Mouse (Mus musculus) MEL (cell line): ENCODE results near the gene Olfr172. TPM values are rescaled to one million over a fixed set of nuclear protein-coding genes. Genes with fewer than 3 reads are reported as not detected.

ENCODE experiments used
- DNase-seq: peaks from one replicate; pipeline ENCODE4 v3.0.0; 2011; ENCODE audit warnings: low read depth, low spot score
- H3K27ac ChIP-seq: 2 replicates; pipeline ENCODE4 v1.5.1; 2012; ENCODE audit warnings: low read depth, mild to moderate bottlenecking, control low read depth, low read length, moderate library complexity; ENCODE audit not compliant: control insufficient read depth
- H3K27me3 ChIP-seq, 2 experiments: fragments of 150-350 bp in 1 of 2; sonication (generic) in 1 of 2; 2 replicates each; pipeline ENCODE4 v1.6.1; 2012; ENCODE audit warnings: low read length in 2 of 2, mild to moderate bottlenecking in 2 of 2, improper control_type of control experiment in 1 of 2, moderate library complexity in 1 of 2; ENCODE audit not compliant: insufficient read depth in 2 of 2, control insufficient read depth in 1 of 2
- H3K36me3 ChIP-seq, 2 experiments: 2 replicates each; pipeline ENCODE4 v1.6.1; 2012 to 2014; ENCODE audit warnings: low read length in 2 of 2, improper control_type of control experiment in 1 of 2, inconsistent platforms in 1 of 2, mild to moderate bottlenecking in 1 of 2; ENCODE audit not compliant: insufficient read depth in 2 of 2, control insufficient read depth in 1 of 2
- H3K4me1 ChIP-seq, 2 experiments: fragments of 150-350 bp in 1 of 2; sonication (generic) in 1 of 2; 2 replicates each; pipeline ENCODE4 v1.6.1; 2012; ENCODE audit warnings: low read length in 2 of 2, improper control_type of control experiment in 1 of 2, mild to moderate bottlenecking in 1 of 2; ENCODE audit not compliant: insufficient read depth in 2 of 2, control insufficient read depth in 1 of 2
- H3K4me3 ChIP-seq, 2 experiments: fragments of 150-350 bp in 1 of 2; sonication (generic) in 1 of 2; 2 replicates each; pipeline ENCODE4 v1.5.1; 2012; ENCODE audit warnings: low read depth in 2 of 2, low read length in 2 of 2, mild to moderate bottlenecking in 2 of 2, moderate library complexity in 2 of 2, control low read depth in 1 of 2, improper control_type of control experiment in 1 of 2; ENCODE audit not compliant: control insufficient read depth in 1 of 2, insufficient read depth in 1 of 2
- H3K79me2 ChIP-seq: 2 replicates; pipeline ENCODE4 v1.6.1; 2012; ENCODE audit warnings: mild to moderate bottlenecking, low read length, moderate library complexity; ENCODE audit not compliant: control insufficient read depth, poor library complexity, insufficient read depth
- H3K9ac ChIP-seq: 2 replicates; pipeline ENCODE4 v1.6.1; 2012; ENCODE audit warnings: low read depth, mild to moderate bottlenecking, control low read depth, low read length, moderate library complexity; ENCODE audit not compliant: control insufficient read depth, poor library complexity, severe bottlenecking
- H3K9me3 ChIP-seq: fragments of 150-350 bp; sonication (generic); replicated peaks from 2 replicates; pipeline ENCODE4 v1.6.1; 2012; ENCODE audit warnings: mild to moderate bottlenecking, low read length, improper control_type of control experiment, moderate library complexity; ENCODE audit not compliant: insufficient read depth
- BHLHE40 ChIP-seq: IDR thresholded peaks from 2 replicates; pipeline ENCODE4 v1.6.1; 2012; ENCODE audit warnings: low read depth, mild to moderate bottlenecking, inconsistent platforms, low read length, improper control_type of control experiment, borderline replicate concordance
- CHD1 ChIP-seq: IDR thresholded peaks from 2 replicates; pipeline ENCODE4 v1.6.1; 2012; ENCODE audit warnings: low read depth, mild to moderate bottlenecking, inconsistent platforms, low read length, improper control_type of control experiment
- CHD2 ChIP-seq: IDR thresholded peaks from 2 replicates; pipeline ENCODE4 v1.6.1; 2011; ENCODE audit warnings: low read length, improper control_type of control experiment
- CTCF ChIP-seq, 3 experiments: IDR thresholded peaks in 2 of 3; conservative IDR thresholded peaks in 1 of 3; 2 replicates each; pipeline ENCODE4 v1.5.1; 2011 to 2012; ENCODE audit warnings: low read length in 3 of 3, low read depth in 2 of 3, mild to moderate bottlenecking in 2 of 3, improper control_type of control experiment in 1 of 3, inconsistent platforms in 1 of 3, mixed read lengths in 1 of 3, moderate library complexity in 1 of 3; ENCODE audit not compliant: control insufficient read depth in 1 of 3, insufficient read depth in 1 of 3, poor library complexity in 1 of 3, severe bottlenecking in 1 of 3
- ELF1 ChIP-seq: IDR thresholded peaks from 2 replicates; pipeline ENCODE4 v1.6.1; 2014; ENCODE audit warnings: low read depth, mild to moderate bottlenecking, inconsistent platforms, low read length, improper control_type of control experiment, moderate library complexity
- EP300 ChIP-seq, 2 experiments: IDR thresholded peaks; 2 replicates each; pipeline ENCODE4 v1.6.1; 2011; ENCODE audit warnings: improper control_type of control experiment in 2 of 2, low read length in 2 of 2, low read depth in 1 of 2, mild to moderate bottlenecking in 1 of 2
- GATA1 ChIP-seq: IDR thresholded peaks from 2 replicates; pipeline ENCODE4 v1.6.1; 2011; ENCODE audit warnings: low read depth, low read length, improper control_type of control experiment
- KAT2A ChIP-seq: conservative IDR thresholded peaks from 2 replicates; pipeline ENCODE4 v1.6.1; 2012; ENCODE audit warnings: low read depth, low read length, improper control_type of control experiment, inconsistent platforms
- MEF2A ChIP-seq: IDR thresholded peaks from 2 replicates; pipeline ENCODE4 v1.6.1; 2014; ENCODE audit warnings: low read depth, mild to moderate bottlenecking, inconsistent platforms, low read length, improper control_type of control experiment; ENCODE audit not compliant: poor library complexity, insufficient replicate concordance, severe bottlenecking; ENCODE audit errors: extremely low read depth
- NELFE ChIP-seq: IDR thresholded peaks from 2 replicates; pipeline ENCODE4 v1.6.1; 2011; ENCODE audit warnings: low read depth, low read length, improper control_type of control experiment
- NRF1 ChIP-seq: IDR thresholded peaks from 2 replicates; pipeline ENCODE4 v1.6.1; 2014; ENCODE audit warnings: low read depth, mild to moderate bottlenecking, inconsistent platforms, low read length, improper control_type of control experiment, moderate library complexity; ENCODE audit not compliant: poor library complexity, insufficient read depth, severe bottlenecking
- POLR2A ChIP-seq, 2 experiments: IDR thresholded peaks; 2 replicates each; pipeline ENCODE4 v1.6.1; 2011 to 2012; ENCODE audit warnings: low read length in 2 of 2, mild to moderate bottlenecking in 2 of 2, control low read depth in 1 of 2, improper control_type of control experiment in 1 of 2, low read depth in 1 of 2, moderate library complexity in 1 of 2; ENCODE audit not compliant: control insufficient read depth in 1 of 2, insufficient read depth in 1 of 2, poor library complexity in 1 of 2
- POLR2AphosphoS2 ChIP-seq: IDR thresholded peaks from 2 replicates; pipeline ENCODE4 v1.6.1; 2011; ENCODE audit warnings: low read length, improper control_type of control experiment
- RCOR1 ChIP-seq: IDR thresholded peaks from 2 replicates; pipeline ENCODE4 v1.6.1; 2012; ENCODE audit warnings: low read depth, mild to moderate bottlenecking, inconsistent platforms, low read length, improper control_type of control experiment
- TBP ChIP-seq: IDR thresholded peaks from 2 replicates; pipeline ENCODE4 v1.8.0; 2011; ENCODE audit warnings: low read depth, low read length, improper control_type of control experiment
- TCF12 ChIP-seq: IDR thresholded peaks from 2 replicates; pipeline ENCODE4 v1.6.1; 2014; ENCODE audit warnings: low read depth, mild to moderate bottlenecking, inconsistent platforms, low read length, improper control_type of control experiment, moderate library complexity
- UBTF ChIP-seq: IDR thresholded peaks from 2 replicates; pipeline ENCODE4 v1.6.1; 2012; ENCODE audit warnings: low read depth, mild to moderate bottlenecking, inconsistent platforms, low read length, improper control_type of control experiment, moderate library complexity, borderline replicate concordance; ENCODE audit not compliant: insufficient read depth
- USF1 ChIP-seq: IDR thresholded peaks from 2 replicates; pipeline ENCODE4 v1.6.1; 2014; ENCODE audit warnings: low read depth, mild to moderate bottlenecking, inconsistent platforms, low read length, improper control_type of control experiment, moderate library complexity
- ZC3H11A ChIP-seq: IDR thresholded peaks from 2 replicates; pipeline ENCODE4 v1.6.1; 2012; ENCODE audit warnings: low read depth, mild to moderate bottlenecking, inconsistent platforms, low read length, improper control_type of control experiment
- ZNF384 ChIP-seq: IDR thresholded peaks from 2 replicates; pipeline ENCODE4 v1.6.1; 2012; ENCODE audit warnings: low read depth, mild to moderate bottlenecking, inconsistent platforms, low read length, improper control_type of control experiment
- polyA plus RNA-seq, 2 experiments: library from polyadenylated mRNA; stranded (reverse) in 1 of 2; unstranded in 1 of 2; fragments of >175 nt in 1 of 2; fragments of >200 nt in 1 of 2; gene quantifications; 2 replicates each; pipeline versions ENCODE4 v1.2.1 to v1.2.4; 2012; ENCODE audit warnings: low replicate concordance in 2 of 2, low read depth in 1 of 2; ENCODE audit not compliant: insufficient read length in 2 of 2, insufficient read depth in 1 of 2, missing spikeins in 1 of 2
- total RNA-seq: library from RNA; depleted of rRNA; stranded (reverse); fragments of 300-350 nt; gene quantifications from 2 replicates; pipeline ENCODE4 v1.2.3, GENCODE M21; 2012

Gene Olfr172
- total and polyA plus RNA-seq, 3 experiments = not detected

GRCm38 (mm10) chr16:58746715-58747114 lies 16.3 kb downstream of the Olfr172 start:
- no peak overlapping the region for H3K9ac ChIP-seq
- H3K4me3 ChIP-seq = no peak overlapping the region
- H3K27me3 ChIP-seq = no peaks in the 10 kb centered on the region
- DNase-seq = no peak
- H3K79me2 ChIP-seq = no peaks in the 10 kb centered on the region
- no peaks in the 10 kb centered on the region for H3K4me1 ChIP-seq
- TF ChIP-seq USF1 = peak; percentile 18; the same call in 1 of the 2 replicates
- no peak for TF ChIP-seq ZC3H11A
- no peak overlapping the region for H3K27ac ChIP-seq
- H3K9me3 ChIP-seq = no peaks in the 10 kb centered on the region
- H3K36me3 ChIP-seq = no peaks in the 10 kb centered on the region

- DNase-seq = no peak
- TF ChIP-seq POLR2AphosphoS2 (no peak), BHLHE40 (no peak), KAT2A (no peak), GATA1 (no peak), RCOR1 (no peak), CTCF (IDR thresholded peaks at IDR 0.05 in 2 of 3, conservative IDR thresholded peaks at IDR 0.05 in 1 of 3; ENCODE audit: control insufficient read depth in 1 of 3, insufficient read depth in 1 of 3, low read depth in 2 of 3, low read length in 3 of 3, poor library complexity in 1 of 3, severe bottlenecking in 1 of 3) (no peak), TCF12 (no peak), NELFE (no peak), ELF1 (no peak), UBTF (no peak), ZNF384 (no peak), CHD2 (no peak), MEF2A (no peak), POLR2A (IDR thresholded peaks at IDR 0.05; ENCODE audit: control insufficient read depth in 1 of 2, insufficient read depth in 1 of 2, low read depth in 1 of 2, low read length in 2 of 2, poor library complexity in 1 of 2) (no peak), CHD1 (no peak), TBP (no peak), USF1 (no peak), ZC3H11A (no peak), EP300 (IDR thresholded peaks at IDR 0.05; ENCODE audit: low read depth in 1 of 2, low read length in 2 of 2) (no peak), NRF1 (no peak)
- Histone ChIP-seq H3K27ac (no peak overlapping the region), H3K27me3 (no peaks in the 10 kb centered on the region), H3K36me3 (no peaks in the 10 kb centered on the region), H3K9me3 (no peaks in the 10 kb centered on the region), H3K4me3 (no peak overlapping the region), H3K9ac (no peak overlapping the region), H3K79me2 (no peaks in the 10 kb centered on the region), H3K4me1 (no peaks in the 10 kb centered on the region)
These were observed 22.2 kb downstream of the Olfr172 start for GRCm38 (mm10) chr16:58740751-58741150.
